Mouse (Mus musculus): ENCODE data around the gene Cluap1.

DNA sequence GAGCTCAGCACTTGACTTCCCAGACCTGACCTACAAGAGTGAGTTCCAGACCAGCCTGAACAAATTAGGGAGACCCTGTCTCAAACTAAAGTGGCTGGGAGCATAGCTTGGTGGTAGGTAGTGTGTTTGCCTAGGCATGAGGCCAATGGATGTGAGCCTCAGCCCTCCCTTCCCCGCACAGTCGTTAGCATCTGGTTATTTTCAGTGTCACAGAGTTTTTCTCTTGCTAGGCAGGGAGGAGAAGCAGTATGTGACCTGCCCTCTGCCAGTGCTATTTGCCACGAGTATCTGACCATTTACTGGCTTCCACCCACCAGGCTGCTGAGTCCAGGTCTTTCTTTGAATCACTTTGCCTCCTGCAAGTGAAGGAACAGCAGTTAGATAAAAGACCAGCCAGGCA lies 14.9 kb upstream of the Cluap1 start:
- TF ChIP-seq CTCF (IDR thresholded peaks at IDR 0.05; ENCODE audit: low read depth) (no peak), EP300 (IDR thresholded peaks at IDR 0.05; ENCODE audit: low read depth) (no peak)
